Mouse (Mus musculus) mouse trophoblast stem cell (cell line): ENCODE measurements around the gene Scyl1.
"Not testable (repeated sequence)": the region's sequence is repeated elsewhere in the genome, so short reads cannot be mapped to it uniquely, and the experiment has no call there.

ENCODE experiments used
- in situ Hi-C, 2 experiments: fragments of 300-500 bp; cut with MseI, MboI; formaldehyde crosslinking; loops; 2 replicates in 1 of 2; 3 replicates in 1 of 2; pipeline ENCODE4 v1.15.1; 2025

Gene Scyl1

GRCm38 (mm10) chr19:5770925-5771860, at the start of gene Scyl1:
Gene Scyl1, minus strand, starts transcription at chr19:5771419.
- in situ Hi-C loops: loop anchor here in 1 of 2 experiments (10.0 kb wide), 1 partner anchor 56 kb away; no protein-coding TSS in a partner anchor

GRCm38 (mm10) chr19:5819549-5819948, 48.3 kb upstream of the Scyl1 start:
- in situ Hi-C loops: no loop called here

GRCm38 (mm10) chr19:5818590-5818977, 47.4 kb upstream of the Scyl1 start:
- in situ Hi-C loops: no loop called here

GRCm38 (mm10) chr19:5817703-5818589, 46.7 kb upstream of the Scyl1 start:
- in situ Hi-C loops: no loop called here

- in situ Hi-C loops: no loop called here
Measured at GRCm38 (mm10) chr19:5815928-5816327, 44.7 kb upstream of the Scyl1 start.

GRCm38 (mm10) chr19:5815010-5815409, 43.8 kb upstream of the Scyl1 start:
- in situ Hi-C loops: no loop called here

- in situ Hi-C loops: not testable (repeated sequence)
Measured at GRCm38 (mm10) chr19:5814048-5814447, 42.8 kb upstream of the Scyl1 start.

GRCm38 (mm10) chr19:5813567-5813966, 42.3 kb upstream of the Scyl1 start:
- in situ Hi-C loops: no loop called here

GRCm38 (mm10) chr19:5811771-5812504, 40.7 kb upstream of the Scyl1 start:
- in situ Hi-C loops: no loop called here

GRCm38 (mm10) chr19:5810840-5811563, 39.8 kb upstream of the Scyl1 start:
- in situ Hi-C loops: no loop called here

- in situ Hi-C loops: no loop called here
Measured at GRCm38 (mm10) chr19:5810103-5810839, 39.1 kb upstream of the Scyl1 start.

- in situ Hi-C loops: no loop called here
Measured at GRCm38 (mm10) chr19:5809712-5810089, 38.5 kb upstream of the Scyl1 start.

- in situ Hi-C loops: no loop called here
Measured at GRCm38 (mm10) chr19:5808955-5809711, 37.9 kb upstream of the Scyl1 start.

GRCm38 (mm10) chr19:5807740-5808139, 36.5 kb upstream of the Scyl1 start:
- in situ Hi-C loops: no loop called here

- in situ Hi-C loops: no loop called here
Measured at GRCm38 (mm10) chr19:5806809-5807205, 35.6 kb upstream of the Scyl1 start.

- in situ Hi-C loops: no loop called here
Measured at GRCm38 (mm10) chr19:5806051-5806808, 35.0 kb upstream of the Scyl1 start.

- in situ Hi-C loops: loop anchor here in 1 of 2 experiments (5.0 kb wide), 1 partner anchor 43 kb away; no protein-coding TSS in a partner anchor
Measured at GRCm38 (mm10) chr19:5804371-5804899, 33.2 kb upstream of the Scyl1 start.

- in situ Hi-C loops: loop anchor here in 1 of 2 experiments (5.0 kb wide), 1 partner anchor 43 kb away; no protein-coding TSS in a partner anchor
Measured at GRCm38 (mm10) chr19:5803881-5804279, 32.7 kb upstream of the Scyl1 start.
